Mouse (Mus musculus) kidney, postnatal 36 days (tissue): ENCODE data around the gene Atp6ap1l.
A peak's percentile ranks its signal among the peaks of the same experiment; 100 is the strongest.

ENCODE experiments used
- DNase-seq, 2 experiments: peaks; one replicate each; pipeline ENCODE4 v3.0.0; 2021 to 2022; ENCODE audit warnings: mixed read lengths in 2 of 2

Atp6ap1l gene

GRCm38 (mm10) chr13:90885856-90886532, 19.2 kb downstream of the Atp6ap1l start:
- DNase-seq = peak in 1 of 2 experiments; percentile 2

- DNase-seq = no peak
These were observed 23.3 kb downstream of the Atp6ap1l start for GRCm38 (mm10) chr13:90881727-90882429.

- no peak for DNase-seq
These were observed 33.6 kb downstream of the Atp6ap1l start for GRCm38 (mm10) chr13:90871579-90871978.

- DNase-seq = no peak
These were observed 36.0 kb downstream of the Atp6ap1l start for GRCm38 (mm10) chr13:90869157-90869556.

GRCm38 (mm10) chr13:90862138-90862537, 43.0 kb downstream of the Atp6ap1l start:
- no peak for DNase-seq

- no peak for DNase-seq
These were observed 44.2 kb downstream of the Atp6ap1l start for GRCm38 (mm10) chr13:90860888-90861431.

- peak; percentile 3 to 26 for DNase-seq
These were observed 52.2 kb downstream of the Atp6ap1l start for GRCm38 (mm10) chr13:90852727-90853630.

- no peak for DNase-seq
These were observed 53.4 kb downstream of the Atp6ap1l start for GRCm38 (mm10) chr13:90851795-90852194.

- no peak for DNase-seq
These were observed 61.0 kb downstream of the Atp6ap1l start for GRCm38 (mm10) chr13:90844191-90844590.

- DNase-seq = no peak
These were observed 61.7 kb downstream of the Atp6ap1l start for GRCm38 (mm10) chr13:90843412-90843811.

GRCm38 (mm10) chr13:90841213-90841553, 64.0 kb downstream of the Atp6ap1l start:
- no peak for DNase-seq

GRCm38 (mm10) chr13:90840530-90841212, 64.5 kb downstream of the Atp6ap1l start:
- DNase-seq = peak; percentile 18 to 51

GRCm38 (mm10) chr13:90833641-90834207, 71.4 kb downstream of the Atp6ap1l start:
- no peak for DNase-seq
